Mouse (Mus musculus) heart, postnatal 0 days (tissue): Measurements from ENCODE around the gene Carm1. TPM values are rescaled to one million over a fixed set of nuclear protein-coding genes. Genes with fewer than 3 reads are reported as not detected.

Source experiments
- ATAC-seq: fragments of 200-750 bp; cut with Nextera tagmentation; 2 replicates; pipeline ENCODE4 v1.8.0; 2017; ENCODE audit warnings: low read depth, moderate number of reproducible peaks, moderate library complexity; ENCODE audit not compliant: insufficient read depth
- DNase-seq: peaks from one replicate; pipeline ENCODE4 v3.0.0-alpha.2; 2016; ENCODE audit warnings: low spot score
- H3K27ac ChIP-seq: fragments of 300-500 bp; sonication (generic); 2 replicates; pipeline ENCODE4 v1.5.1; 2014; ENCODE audit warnings: low read depth, mild to moderate bottlenecking
- H3K27me3 ChIP-seq: fragments of 300-500 bp; sonication (generic); 2 replicates; pipeline ENCODE4 v1.6.1; 2014; ENCODE audit warnings: low read length, mixed read lengths; ENCODE audit not compliant: control insufficient read depth, insufficient read depth
- H3K36me3 ChIP-seq: fragments of 300-500 bp; sonication (generic); replicated peaks from 2 replicates; pipeline ENCODE4 v1.6.1; 2014; ENCODE audit warnings: low read length, mixed read lengths; ENCODE audit not compliant: control insufficient read depth, insufficient read depth
- H3K4me1 ChIP-seq: fragments of 300-500 bp; sonication (generic); 2 replicates; pipeline ENCODE4 v1.6.1; 2014; ENCODE audit warnings: antibody characterized with exemption; ENCODE audit not compliant: control insufficient read depth, insufficient read depth
- H3K4me2 ChIP-seq: fragments of 300-500 bp; sonication (generic); 2 replicates; pipeline ENCODE4 v1.6.1; 2014; ENCODE audit warnings: low read depth, mild to moderate bottlenecking, low read length, moderate library complexity
- H3K4me3 ChIP-seq: fragments of 300-500 bp; sonication (generic); 2 replicates; pipeline ENCODE4 v1.5.1; 2014; ENCODE audit warnings: low read depth, low read length
- H3K9ac ChIP-seq: fragments of 300-500 bp; sonication (generic); replicated peaks from 2 replicates; pipeline ENCODE4 v1.6.1; 2014; ENCODE audit warnings: low read depth, low read length, mixed read lengths
- H3K9me3 ChIP-seq: fragments of 300-500 bp; sonication (generic); replicated peaks from 2 replicates; pipeline ENCODE4 v1.6.1; 2016; ENCODE audit warnings: low read length; ENCODE audit not compliant: control insufficient read depth
- CTCF ChIP-seq: IDR thresholded peaks from 2 replicates; pipeline ENCODE4 v1.5.1; 2016; ENCODE audit warnings: antibody characterized with exemption, control low read depth, low read depth
- EP300 ChIP-seq: IDR thresholded peaks from 2 replicates; pipeline ENCODE4 v1.6.1; 2016; ENCODE audit warnings: antibody characterized with exemption, low read depth
- WGBS: fragments of 180-500 bp; shearing (Covaris S2); extraction: QIAGEN DNeasy Blood & Tissue Kit; methylation state at CpG from one replicate; pipeline ENCODE4 v1.1.7; 2014; 5-methylcytosine and 5-hydroxymethylcytosine counted together
- polyA plus RNA-seq: library from polyadenylated mRNA; unstranded; fragments of >200 nt; fragmentation: Nextera tagmentation; extraction: Ambion mirVana; gene quantifications from 2 replicates; pipeline ENCODE4 v1.2.1, GENCODE M21; 2015
- total RNA-seq: library from RNA; depleted of rRNA; stranded (reverse); fragments of >200 nt; gene quantifications from 2 replicates; pipeline ENCODE4 v1.2.3, GENCODE M21; 2014; ENCODE audit warnings: low replicate concordance; rRNA removed

Carm1 gene
- 49.5 and 78.3 TPM in 2 replicates for total RNA-seq
- 11.3 and 12.7 TPM in 2 replicates for polyA plus RNA-seq

GRCm38 (mm10) chr9:21546789-21547074, at the start of gene Carm1:
Gene Carm1, plus strand, starts transcription at chr9:21546894.
- no peak for DNase-seq
- H3K9me3 ChIP-seq = no peaks in the 10 kb centered on the region
- H3K4me3 ChIP-seq = peak within 1 kb of the TSS; percentile 84
- TF ChIP-seq CTCF = no peak
- TF ChIP-seq EP300 = no peak
- H3K4me1 ChIP-seq = peaks cover 7% of the 10 kb centered on the region
- ATAC-seq = no peak
- peak within 1 kb of the TSS; percentile 73 for H3K4me2 ChIP-seq
- no peaks in the 10 kb centered on the region for H3K27me3 ChIP-seq
- 0% methylated on average over 3 of the region's 52 CpGs for WGBS
- H3K9ac ChIP-seq = peak within 1 kb of the TSS; percentile 86
- H3K36me3 ChIP-seq = 0 out of 2 replicates have a peak, but pooled peaks cover 6% of the 10 kb centered on the region
- peak within 1 kb of the TSS; percentile 99 for H3K27ac ChIP-seq

- no peak overlapping the region for H3K4me2 ChIP-seq
- H3K9me3 ChIP-seq = no peaks in the 10 kb centered on the region
- 91% methylated on average over 16 of the region's 16 CpGs for WGBS
- ATAC-seq = no peak
- no peaks in the 10 kb centered on the region for H3K27me3 ChIP-seq
- H3K4me3 ChIP-seq = no peak overlapping the region
- peaks cover 61% of the 10 kb centered on the region for H3K36me3 ChIP-seq
- no peaks in the 10 kb centered on the region for H3K4me1 ChIP-seq
- TF ChIP-seq EP300 (no peak), CTCF (no peak)
- peak overlapping the region; percentile 14; the same call in 1 of the 2 replicates for H3K27ac ChIP-seq
- H3K9ac ChIP-seq = no peak overlapping the region
- no peak for DNase-seq
Observed at GRCm38 (mm10) chr9:21497050-21497542, 49.6 kb upstream of the Carm1 start.

- Histone ChIP-seq H3K27me3 (no peaks in the 10 kb centered on the region), H3K4me1 (no peaks in the 10 kb centered on the region), H3K4me3 (no peak overlapping the region), H3K4me2 (no peak overlapping the region), H3K9ac (no peak overlapping the region), H3K36me3 (peaks cover 64% of the 10 kb centered on the region), H3K27ac (peak overlapping the region; percentile 14; the same call in 1 of the 2 replicates), H3K9me3 (no peaks in the 10 kb centered on the region)
- DNase-seq (no peak), ATAC-seq (no peak)
- WGBS = 82% methylated on average over 2 of the region's 2 CpGs
- TF ChIP-seq CTCF (no peak), EP300 (no peak)
Observed at GRCm38 (mm10) chr9:21497664-21498063, 49.0 kb upstream of the Carm1 start.

- no peak for ATAC-seq
- Histone ChIP-seq H3K4me2 (no peak overlapping the region), H3K4me3 (no peak overlapping the region), H3K27ac (no peak overlapping the region), H3K9me3 (no peaks in the 10 kb centered on the region), H3K36me3 (peaks cover 63% of the 10 kb centered on the region), H3K27me3 (no peaks in the 10 kb centered on the region), H3K4me1 (no peaks in the 10 kb centered on the region), H3K9ac (no peak overlapping the region)
- DNase-seq = no peak
- WGBS = 71% methylated on average over 12 of the region's 12 CpGs
- no peak for TF ChIP-seq EP300
- TF ChIP-seq CTCF = no peak
Observed at GRCm38 (mm10) chr9:21498284-21498902, 48.3 kb upstream of the Carm1 start.

GRCm38 (mm10) chr9:21503352-21503751, 43.3 kb upstream of the Carm1 start:
- TF ChIP-seq EP300 (no peak), CTCF (no peak)
- WGBS = 91% methylated on average over 8 of the region's 8 CpGs
- H3K36me3 ChIP-seq = peaks cover 73% of the 10 kb centered on the region
- DNase-seq (no peak), ATAC-seq (no peak)
- H3K4me3 ChIP-seq = no peak overlapping the region
- no peaks in the 10 kb centered on the region for H3K27me3 ChIP-seq
- no peak overlapping the region for H3K9ac ChIP-seq
- H3K27ac ChIP-seq = no peak overlapping the region
- no peak overlapping the region for H3K4me2 ChIP-seq
- no peaks in the 10 kb centered on the region for H3K4me1 ChIP-seq
- H3K9me3 ChIP-seq = no peaks in the 10 kb centered on the region

GRCm38 (mm10) chr9:21505767-21506166, 40.9 kb upstream of the Carm1 start:
- Histone ChIP-seq H3K9me3 (no peaks in the 10 kb centered on the region), H3K9ac (no peak overlapping the region), H3K4me1 (peaks cover 12% of the 10 kb centered on the region; the same call in 1 of the 2 replicates), H3K27ac (no peak overlapping the region), H3K4me2 (no peak overlapping the region), H3K36me3 (peaks cover 67% of the 10 kb centered on the region), H3K27me3 (no peaks in the 10 kb centered on the region), H3K4me3 (no peak overlapping the region)
- no peak for TF ChIP-seq CTCF
- TF ChIP-seq EP300 = no peak
- ATAC-seq (no peak), DNase-seq (no peak)
